Mouse (Mus musculus) MEL (cell line): ENCODE data around the gene Grb2. TPM values are rescaled to one million over a fixed set of nuclear protein-coding genes. Genes with fewer than 3 reads are reported as not detected.
A peak's percentile ranks its signal among the peaks of the same experiment; 100 is the strongest.

Experiments used
- DNase-seq: peaks from one replicate; pipeline ENCODE4 v3.0.0; 2011; ENCODE audit warnings: low read depth, low spot score
- H3K27ac ChIP-seq: 2 replicates; pipeline ENCODE4 v1.5.1; 2012; ENCODE audit warnings: low read depth, mild to moderate bottlenecking, control low read depth, low read length, moderate library complexity; ENCODE audit not compliant: control insufficient read depth
- H3K27me3 ChIP-seq, 2 experiments: fragments of 150-350 bp in 1 of 2; sonication (generic) in 1 of 2; 2 replicates each; pipeline ENCODE4 v1.6.1; 2012; ENCODE audit warnings: low read length in 2 of 2, mild to moderate bottlenecking in 2 of 2, improper control_type of control experiment in 1 of 2, moderate library complexity in 1 of 2; ENCODE audit not compliant: insufficient read depth in 2 of 2, control insufficient read depth in 1 of 2
- H3K36me3 ChIP-seq, 2 experiments: 2 replicates each; pipeline ENCODE4 v1.6.1; 2012 to 2014; ENCODE audit warnings: low read length in 2 of 2, improper control_type of control experiment in 1 of 2, inconsistent platforms in 1 of 2, mild to moderate bottlenecking in 1 of 2; ENCODE audit not compliant: insufficient read depth in 2 of 2, control insufficient read depth in 1 of 2
- H3K4me1 ChIP-seq, 2 experiments: fragments of 150-350 bp in 1 of 2; sonication (generic) in 1 of 2; 2 replicates each; pipeline ENCODE4 v1.6.1; 2012; ENCODE audit warnings: low read length in 2 of 2, improper control_type of control experiment in 1 of 2, mild to moderate bottlenecking in 1 of 2; ENCODE audit not compliant: insufficient read depth in 2 of 2, control insufficient read depth in 1 of 2
- H3K4me3 ChIP-seq, 2 experiments: fragments of 150-350 bp in 1 of 2; sonication (generic) in 1 of 2; 2 replicates each; pipeline ENCODE4 v1.5.1; 2012; ENCODE audit warnings: low read depth in 2 of 2, low read length in 2 of 2, mild to moderate bottlenecking in 2 of 2, moderate library complexity in 2 of 2, control low read depth in 1 of 2, improper control_type of control experiment in 1 of 2; ENCODE audit not compliant: control insufficient read depth in 1 of 2, insufficient read depth in 1 of 2
- H3K79me2 ChIP-seq: 2 replicates; pipeline ENCODE4 v1.6.1; 2012; ENCODE audit warnings: mild to moderate bottlenecking, low read length, moderate library complexity; ENCODE audit not compliant: control insufficient read depth, poor library complexity, insufficient read depth
- H3K9ac ChIP-seq: 2 replicates; pipeline ENCODE4 v1.6.1; 2012; ENCODE audit warnings: low read depth, mild to moderate bottlenecking, control low read depth, low read length, moderate library complexity; ENCODE audit not compliant: control insufficient read depth, poor library complexity, severe bottlenecking
- H3K9me3 ChIP-seq: fragments of 150-350 bp; sonication (generic); replicated peaks from 2 replicates; pipeline ENCODE4 v1.6.1; 2012; ENCODE audit warnings: mild to moderate bottlenecking, low read length, improper control_type of control experiment, moderate library complexity; ENCODE audit not compliant: insufficient read depth
- CHD1 ChIP-seq: IDR thresholded peaks from 2 replicates; pipeline ENCODE4 v1.6.1; 2012; ENCODE audit warnings: low read depth, mild to moderate bottlenecking, inconsistent platforms, low read length, improper control_type of control experiment
- CTCF ChIP-seq, 3 experiments: IDR thresholded peaks in 2 of 3; conservative IDR thresholded peaks in 1 of 3; 2 replicates each; pipeline ENCODE4 v1.5.1; 2011 to 2012; ENCODE audit warnings: low read length in 3 of 3, low read depth in 2 of 3, mild to moderate bottlenecking in 2 of 3, improper control_type of control experiment in 1 of 3, inconsistent platforms in 1 of 3, mixed read lengths in 1 of 3, moderate library complexity in 1 of 3; ENCODE audit not compliant: control insufficient read depth in 1 of 3, insufficient read depth in 1 of 3, poor library complexity in 1 of 3, severe bottlenecking in 1 of 3
- E2F4 ChIP-seq: IDR thresholded peaks from 2 replicates; pipeline ENCODE4 v1.6.1; 2011; ENCODE audit warnings: low read depth, low read length, improper control_type of control experiment, borderline replicate concordance
- ELF1 ChIP-seq: IDR thresholded peaks from 2 replicates; pipeline ENCODE4 v1.6.1; 2014; ENCODE audit warnings: low read depth, mild to moderate bottlenecking, inconsistent platforms, low read length, improper control_type of control experiment, moderate library complexity
- EP300 ChIP-seq, 2 experiments: IDR thresholded peaks; 2 replicates each; pipeline ENCODE4 v1.6.1; 2011; ENCODE audit warnings: improper control_type of control experiment in 2 of 2, low read length in 2 of 2, low read depth in 1 of 2, mild to moderate bottlenecking in 1 of 2
- ETS1 ChIP-seq: IDR thresholded peaks from 2 replicates; pipeline ENCODE4 v1.6.1; 2012; ENCODE audit warnings: low read depth, mild to moderate bottlenecking, inconsistent platforms, low read length, improper control_type of control experiment, moderate library complexity
- GABPA ChIP-seq: IDR thresholded peaks from 2 replicates; pipeline ENCODE4 v1.6.1; 2012; ENCODE audit warnings: low read depth, mild to moderate bottlenecking, inconsistent platforms, low read length, improper control_type of control experiment, moderate library complexity
- GATA1 ChIP-seq: IDR thresholded peaks from 2 replicates; pipeline ENCODE4 v1.6.1; 2011; ENCODE audit warnings: low read depth, low read length, improper control_type of control experiment
- HCFC1 ChIP-seq: IDR thresholded peaks from 2 replicates; pipeline ENCODE4 v1.6.1; 2012; ENCODE audit warnings: low read depth, mild to moderate bottlenecking, inconsistent platforms, low read length, improper control_type of control experiment, moderate library complexity
- JUND ChIP-seq: IDR thresholded peaks from 2 replicates; pipeline ENCODE4 v1.6.1; 2011; ENCODE audit warnings: low read depth, mild to moderate bottlenecking, improper control_type of control experiment, low read length
- MAFK ChIP-seq: IDR thresholded peaks from 2 replicates; pipeline ENCODE4 v1.6.1; 2011; ENCODE audit warnings: low read depth, mild to moderate bottlenecking, low read length, improper control_type of control experiment, borderline replicate concordance
- MAX ChIP-seq: IDR thresholded peaks from 2 replicates; pipeline ENCODE4 v1.6.1; 2011; ENCODE audit warnings: low read length, improper control_type of control experiment
- MAZ ChIP-seq: IDR thresholded peaks from 2 replicates; pipeline ENCODE4 v1.6.1; 2012; ENCODE audit warnings: low read depth, mild to moderate bottlenecking, inconsistent platforms, low read length, improper control_type of control experiment
- MXI1 ChIP-seq: IDR thresholded peaks from 2 replicates; pipeline ENCODE4 v1.6.1; 2011; ENCODE audit warnings: mild to moderate bottlenecking, low read depth, low read length, improper control_type of control experiment
- NELFE ChIP-seq: IDR thresholded peaks from 2 replicates; pipeline ENCODE4 v1.6.1; 2011; ENCODE audit warnings: low read depth, low read length, improper control_type of control experiment
- NRF1 ChIP-seq: IDR thresholded peaks from 2 replicates; pipeline ENCODE4 v1.6.1; 2014; ENCODE audit warnings: low read depth, mild to moderate bottlenecking, inconsistent platforms, low read length, improper control_type of control experiment, moderate library complexity; ENCODE audit not compliant: poor library complexity, insufficient read depth, severe bottlenecking
- POLR2AphosphoS5 ChIP-seq: IDR thresholded peaks from 2 replicates; pipeline ENCODE4 v1.6.1; 2012; ENCODE audit warnings: low read depth, borderline replicate concordance, mild to moderate bottlenecking, inconsistent platforms, low read length, moderate library complexity, mixed read lengths
- RAD21 ChIP-seq: IDR thresholded peaks from 2 replicates; pipeline ENCODE4 v1.6.1; 2011; ENCODE audit warnings: mild to moderate bottlenecking, low read depth, low read length, improper control_type of control experiment
- RCOR1 ChIP-seq: IDR thresholded peaks from 2 replicates; pipeline ENCODE4 v1.6.1; 2012; ENCODE audit warnings: low read depth, mild to moderate bottlenecking, inconsistent platforms, low read length, improper control_type of control experiment
- SIN3A ChIP-seq: IDR thresholded peaks from 2 replicates; pipeline ENCODE4 v1.6.1; 2012; ENCODE audit warnings: low read length, improper control_type of control experiment, inconsistent platforms
- SMC3 ChIP-seq: IDR thresholded peaks from 2 replicates; pipeline ENCODE4 v1.6.1; 2011; ENCODE audit warnings: low read depth, low read length, improper control_type of control experiment
- TAL1 ChIP-seq: IDR thresholded peaks from 2 replicates; pipeline ENCODE4 v1.6.1; 2012; ENCODE audit warnings: mild to moderate bottlenecking, inconsistent platforms, low read length, moderate library complexity, mixed read lengths
- UBTF ChIP-seq: IDR thresholded peaks from 2 replicates; pipeline ENCODE4 v1.6.1; 2012; ENCODE audit warnings: low read depth, mild to moderate bottlenecking, inconsistent platforms, low read length, improper control_type of control experiment, moderate library complexity, borderline replicate concordance; ENCODE audit not compliant: insufficient read depth
- USF1 ChIP-seq: IDR thresholded peaks from 2 replicates; pipeline ENCODE4 v1.6.1; 2014; ENCODE audit warnings: low read depth, mild to moderate bottlenecking, inconsistent platforms, low read length, improper control_type of control experiment, moderate library complexity
- USF2 ChIP-seq, 2 experiments: IDR thresholded peaks; 2 replicates each; pipeline ENCODE4 v1.6.1; 2011 to 2012; ENCODE audit warnings: improper control_type of control experiment in 2 of 2, low read length in 2 of 2, borderline replicate concordance in 1 of 2, inconsistent platforms in 1 of 2, low read depth in 1 of 2, mild to moderate bottlenecking in 1 of 2; ENCODE audit not compliant: insufficient read depth in 1 of 2
- ZC3H11A ChIP-seq: IDR thresholded peaks from 2 replicates; pipeline ENCODE4 v1.6.1; 2012; ENCODE audit warnings: low read depth, mild to moderate bottlenecking, inconsistent platforms, low read length, improper control_type of control experiment
- ZKSCAN1 ChIP-seq: IDR thresholded peaks from 2 replicates; pipeline ENCODE4 v1.6.1; 2012; ENCODE audit warnings: low read depth, mild to moderate bottlenecking, inconsistent platforms, low read length, improper control_type of control experiment, moderate library complexity
- ZMIZ1 ChIP-seq: IDR thresholded peaks from 2 replicates; pipeline ENCODE4 v1.6.1; 2012; ENCODE audit warnings: low read depth, mild to moderate bottlenecking, inconsistent platforms, low read length, improper control_type of control experiment, moderate library complexity
- ZNF384 ChIP-seq: IDR thresholded peaks from 2 replicates; pipeline ENCODE4 v1.6.1; 2012; ENCODE audit warnings: low read depth, mild to moderate bottlenecking, inconsistent platforms, low read length, improper control_type of control experiment
- polyA plus RNA-seq, 2 experiments: library from polyadenylated mRNA; stranded (reverse) in 1 of 2; unstranded in 1 of 2; fragments of >175 nt in 1 of 2; fragments of >200 nt in 1 of 2; gene quantifications; 2 replicates each; pipeline versions ENCODE4 v1.2.1 to v1.2.4; 2012; ENCODE audit warnings: low replicate concordance in 2 of 2, low read depth in 1 of 2; ENCODE audit not compliant: insufficient read length in 2 of 2, insufficient read depth in 1 of 2, missing spikeins in 1 of 2
- total RNA-seq: library from RNA; depleted of rRNA; stranded (reverse); fragments of 300-350 nt; gene quantifications from 2 replicates; pipeline ENCODE4 v1.2.3, GENCODE M21; 2012

Grb2 gene
- total and polyA plus RNA-seq, 3 experiments = 75.3 to 261 TPM; not detected in 1

DNA sequence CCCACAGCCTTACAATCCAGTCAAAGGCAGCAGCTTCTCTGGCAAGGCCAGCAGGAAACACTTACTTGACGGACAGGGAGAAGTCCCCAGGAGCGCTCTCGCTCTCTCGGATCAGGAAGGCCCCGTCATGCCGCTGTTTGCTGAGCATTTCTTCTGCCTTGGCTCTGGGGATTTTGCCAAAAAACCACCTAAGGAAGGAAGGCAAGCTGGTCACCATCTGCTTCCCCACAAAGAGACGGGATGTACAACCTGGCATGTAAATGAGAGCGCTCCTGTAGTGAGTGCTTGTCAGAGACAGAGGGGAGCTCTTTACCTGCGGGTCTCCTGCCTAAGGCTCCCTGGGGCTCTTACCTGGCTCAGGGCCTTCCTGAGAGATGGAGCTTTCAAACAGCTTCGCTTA lies 58.7 kb downstream of the Grb2 start:
- DNase-seq = no peak
- H3K36me3 ChIP-seq = peaks cover 0 to 37% of the 10 kb centered on the region in 2 experiments; a peak in 3 of 4 replicates
- H3K4me1 ChIP-seq = no peaks in the 10 kb centered on the region
- H3K79me2 ChIP-seq = peaks cover 7% of the 10 kb centered on the region
- H3K27ac ChIP-seq = no peak overlapping the region
- H3K9ac ChIP-seq = no peak overlapping the region
- no peaks in the 10 kb centered on the region for H3K9me3 ChIP-seq
- H3K4me3 ChIP-seq = no peak overlapping the region
- TF ChIP-seq POLR2AphosphoS5 (no peak), CTCF (IDR thresholded peaks at IDR 0.05 in 2 of 3, conservative IDR thresholded peaks at IDR 0.05 in 1 of 3; ENCODE audit: control insufficient read depth in 1 of 3, insufficient read depth in 1 of 3, low read depth in 2 of 3, low read length in 3 of 3, poor library complexity in 1 of 3, severe bottlenecking in 1 of 3) (no peak), ZC3H11A (no peak), E2F4 (no peak), ETS1 (no peak), JUND (no peak), USF2 (IDR thresholded peaks at IDR 0.05; ENCODE audit: borderline replicate concordance in 1 of 2, insufficient read depth in 1 of 2, low read depth in 1 of 2, low read length in 2 of 2) (no peak), HCFC1 (no peak), RAD21 (no peak), RCOR1 (no peak), MAX (no peak), NELFE (no peak), MAZ (no peak), ZKSCAN1 (no peak)
- H3K27me3 ChIP-seq = no peaks in the 10 kb centered on the region

DNA sequence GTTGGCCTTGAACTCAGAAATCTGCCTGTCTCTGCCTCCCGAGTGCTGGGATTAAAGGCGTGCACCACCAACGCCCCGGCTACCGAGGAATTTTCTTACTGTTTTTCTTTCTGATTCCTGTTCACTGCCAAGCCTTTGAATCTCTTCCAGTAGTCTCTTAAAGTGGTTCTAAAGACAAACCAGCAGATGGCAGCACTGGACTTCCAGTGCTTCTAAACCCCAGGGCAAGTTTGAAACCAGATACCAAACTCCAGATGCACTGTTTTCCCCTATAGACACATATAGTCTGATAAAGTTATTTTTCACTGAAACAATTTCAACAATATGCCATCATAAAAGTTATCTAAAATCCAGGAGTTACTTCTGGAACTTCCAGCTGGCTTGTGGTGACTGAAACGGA lies 60.9 kb downstream of the Grb2 start:
- Histone ChIP-seq H3K9me3 (no peaks in the 10 kb centered on the region), H3K4me3 (no peak overlapping the region), H3K9ac (no peak overlapping the region), H3K27ac (no peak overlapping the region), H3K36me3 (peaks cover 10 to 16% of the 10 kb centered on the region in 2 experiments; a peak in 3 of 4 replicates), H3K27me3 (no peaks in the 10 kb centered on the region), H3K79me2 (peaks cover 3% of the 10 kb centered on the region), H3K4me1 (peaks cover 0 to 5% of the 10 kb centered on the region in 2 experiments; a peak in 1 of 4 replicates)
- peak; percentile 85 for DNase-seq
- TF ChIP-seq MXI1 (no peak), GABPA (no peak), HCFC1 (no peak), RCOR1 (no peak), SIN3A (peak; percentile 58; the same call in 1 of the 2 replicates), NELFE (no peak), GATA1 (no peak), ZNF384 (no peak), SMC3 (peak; percentile 79), ELF1 (no peak), JUND (no peak), ZMIZ1 (no peak), NRF1 (no peak), E2F4 (no peak), CTCF (IDR thresholded peaks at IDR 0.05 in 2 of 3, conservative IDR thresholded peaks at IDR 0.05 in 1 of 3; ENCODE audit: control insufficient read depth in 1 of 3, insufficient read depth in 1 of 3, low read depth in 2 of 3, low read length in 3 of 3, poor library complexity in 1 of 3, severe bottlenecking in 1 of 3) (peak; percentile 43 to 85 (median 59)), USF1 (no peak), UBTF (no peak), MAFK (no peak), ZC3H11A (peak; percentile 43), EP300 (IDR thresholded peaks at IDR 0.05; ENCODE audit: low read depth in 1 of 2, low read length in 2 of 2) (no peak), CHD1 (no peak), MAX (no peak), TAL1 (no peak)
